In genomic region chr12:25365600-25366267, GRCm38 (mm10) we compare ENCODE assay signal across 28 mouse cellular contexts.
DNase-seq lines count a peak whose midpoint lies in the region; ATAC-seq and TF ChIP-seq lines count a peak whose summit lies in the region.
"Had no signal": no experiment of that assay in that cellular context is flagged by ENCODE, and none has a peak within 500 bp of the region (broad histone marks: within the 10 kb centered on the region; RNA-seq: fewer than 3 reads in every experiment).

No protein-coding gene starts in this region.

- H3K4me3 ChIP-seq in kidney, embryonic 14.5 days (ENCODE audit: low read length): no peak overlapping the region
- H3K4me3 ChIP-seq in kidney, postnatal 0 days (replicated peaks; ENCODE audit: low read depth, low read length): no peak overlapping the region
- H3K4me3 ChIP-seq in kidney, adult 2 months (ENCODE audit: insufficient read depth, low read depth, low read length): no peak overlapping the region
- H3K4me3 ChIP-seq: embryonic facial prominence, embryonic 10.5 days; embryonic facial prominence, embryonic 13.5 days; erythroblast, embryonic 14.5 days; forebrain, embryonic 12.5 days; forebrain, embryonic 15.5 days; heart, adult 2 months; heart, embryonic 10.5 days; heart, embryonic 13.5 days had no signal

- no peaks in the 10 kb centered on the region for H3K27me3 ChIP-seq in kidney, embryonic 14.5 days (ENCODE audit: control insufficient read depth, insufficient read depth, low read length)
- no peaks in the 10 kb centered on the region for H3K27me3 ChIP-seq in kidney, postnatal 0 days (ENCODE audit: insufficient read depth, low read length)
- no peaks in the 10 kb centered on the region for H3K27me3 ChIP-seq in kidney, adult 2 months (replicated peaks; ENCODE audit: control insufficient read depth, insufficient read depth, low read length)
- H3K27me3 ChIP-seq: CH12.LX; embryonic facial prominence, embryonic 13.5 days; forebrain, embryonic 12.5 days; forebrain, embryonic 15.5 days; heart, embryonic 13.5 days had no signal

- WGBS in kidney, embryonic 14.5 days: 29% methylated on average over 3 of the region's 3 CpGs
- WGBS in kidney, postnatal 0 days: 33% methylated on average over 3 of the region's 3 CpGs
- 46% methylated on average over 3 of the region's 3 CpGs for WGBS in kidney, adult 2 months

- ATAC-seq in kidney, embryonic 14.5 days (ENCODE audit: low FRiP score, low TSS enrichment): peak; percentile 80
- peak; percentile 65 for ATAC-seq in kidney, postnatal 0 days (replicated peaks; ENCODE audit: low FRiP score, low read depth)
- ATAC-seq: forebrain, embryonic 15.5 days; Patski had no signal

- no peaks in the 10 kb centered on the region for H3K4me1 ChIP-seq in kidney, embryonic 14.5 days (ENCODE audit: control insufficient read depth, insufficient read depth, low read length)
- 0 out of 2 replicates have a peak, but pooled peaks cover 4% of the 10 kb centered on the region for H3K4me1 ChIP-seq in kidney, postnatal 0 days (replicated peaks; ENCODE audit: insufficient read depth, low read length)
- H3K4me1 ChIP-seq in kidney, adult 2 months (ENCODE audit: control insufficient read depth, insufficient read depth, low read length): peaks cover 5% of the 10 kb centered on the region; the same call in 1 of the 2 replicates
- H3K4me1 ChIP-seq: forebrain, embryonic 12.5 days; forebrain, embryonic 15.5 days; heart, embryonic 13.5 days had no signal

- H3K27ac ChIP-seq in kidney, embryonic 14.5 days (ENCODE audit: low read depth, low read length): no peak overlapping the region
- H3K27ac ChIP-seq in kidney, postnatal 0 days: no peak overlapping the region
- no peak overlapping the region for H3K27ac ChIP-seq in kidney, adult 2 months (ENCODE audit: insufficient read depth, low read depth, low read length)
- H3K27ac ChIP-seq: embryonic facial prominence, embryonic 10.5 days; embryonic facial prominence, embryonic 13.5 days; forebrain, embryonic 12.5 days; forebrain, embryonic 15.5 days; heart, adult 2 months; heart, embryonic 13.5 days; hindbrain, embryonic 14.5 days had no signal

- H3K9me3 ChIP-seq in kidney, embryonic 14.5 days (ENCODE audit: control insufficient read depth, low read length): no peaks in the 10 kb centered on the region
- no peaks in the 10 kb centered on the region for H3K9me3 ChIP-seq in kidney, postnatal 0 days (replicated peaks; ENCODE audit: low read length)
- H3K9me3 ChIP-seq: embryonic facial prominence, embryonic 10.5 days; embryonic facial prominence, embryonic 13.5 days; forebrain, embryonic 12.5 days; forebrain, embryonic 15.5 days; heart, embryonic 10.5 days; heart, embryonic 13.5 days had no signal

- no peak overlapping the region for H3K9ac ChIP-seq in kidney, embryonic 14.5 days (ENCODE audit: low read depth, low read length)
- H3K9ac ChIP-seq in kidney, postnatal 0 days (ENCODE audit: low read depth, low read length): no peak overlapping the region
- H3K9ac ChIP-seq: embryonic facial prominence, embryonic 13.5 days; forebrain, embryonic 12.5 days; forebrain, embryonic 15.5 days; heart, embryonic 13.5 days; hindbrain, embryonic 14.5 days had no signal

- DNase-seq in cerebellum, postnatal 10 days: peak; percentile 38 to 48
- DNase-seq in cerebellum, adult 9-10 months: no peak
- DNase-seq in kidney, adult 8-10 months: no peak
- DNase-seq in kidney, postnatal 0 days (ENCODE audit: low spot score): peak; percentile 57
- no peak for DNase-seq in kidney, adult 2 months
- DNase-seq in CD4-positive helper T cell, adult 2 months (ENCODE audit: low read depth, low spot score): peak; percentile 41
- DNase-seq: adrenal gland, postnatal 10 days; adrenal gland, postnatal 36 days; cerebellum, adult 18-20 months; cerebellum, adult 9-11 months; cerebellum, postnatal 36 days; embryo, embryonic 11 days; gastrocnemius, postnatal 10 days; gastrocnemius, postnatal 36 days; heart, adult 2 months; heart, postnatal 4 days had no signal

- no peaks in the 10 kb centered on the region for H3K36me3 ChIP-seq in kidney, embryonic 14.5 days (ENCODE audit: control insufficient read depth, insufficient read depth, low read length)
- no peaks in the 10 kb centered on the region for H3K36me3 ChIP-seq in kidney, postnatal 0 days (ENCODE audit: insufficient read depth, low read length)
- no peaks in the 10 kb centered on the region for H3K36me3 ChIP-seq in kidney, adult 2 months (ENCODE audit: control insufficient read depth, insufficient read depth, low read length)
- H3K36me3 ChIP-seq: embryonic facial prominence, embryonic 10.5 days; embryonic facial prominence, embryonic 13.5 days; forebrain, embryonic 12.5 days; forebrain, embryonic 15.5 days; G1E; heart, embryonic 10.5 days; heart, embryonic 13.5 days had no signal

- no peak for TF ChIP-seq POLR2A in kidney, adult 2 months (IDR thresholded peaks at IDR 0.05; ENCODE audit: low read depth, low read length)

- H3K4me2 ChIP-seq in kidney, embryonic 14.5 days (replicated peaks; ENCODE audit: low read depth, low read length): no peak overlapping the region
- no peak overlapping the region for H3K4me2 ChIP-seq in kidney, postnatal 0 days (ENCODE audit: low read length)
- H3K4me2 ChIP-seq: embryonic facial prominence, embryonic 13.5 days; forebrain, embryonic 12.5 days; forebrain, embryonic 15.5 days; heart, embryonic 13.5 days; hindbrain, embryonic 14.5 days had no signal

- TF ChIP-seq CTCF in kidney, postnatal 0 days (IDR thresholded peaks at IDR 0.05; ENCODE audit: low read depth): no peak
- no peak for TF ChIP-seq CTCF in kidney, adult 2 months (conservative IDR thresholded peaks at IDR 0.05; ENCODE audit: insufficient read depth, insufficient read length, low read depth, low read length)

Comparison
In these comparisons a context has a peak if more than half of its experiments do, and no peak if none do; other contexts are left out.
1. DNase-seq: peak in cerebellum, postnatal 10 days (2 of 2), kidney, postnatal 0 days (single experiment) and CD4-positive helper T cell, adult 2 months (single experiment); none in cerebellum, adult 9-10 months (single experiment), kidney, adult 8-10 months (0 of 2) and kidney, adult 2 months (single experiment).